Mouse (Mus musculus) embryonic fibroblast, embryonic 13.5 days (primary cell): ENCODE results near the gene Msmp. TPM values are rescaled to one million over a fixed set of nuclear protein-coding genes. Genes with fewer than 3 reads are reported as not detected.

Experiments used
- H3K27ac ChIP-seq: 2 replicates; pipeline ENCODE4 v1.5.1; 2012; ENCODE audit warnings: low read length, control low read depth, inconsistent platforms; ENCODE audit not compliant: insufficient read depth
- H3K4me1 ChIP-seq: 2 replicates; pipeline ENCODE4 v1.6.1; 2011; ENCODE audit warnings: low read length; ENCODE audit not compliant: control insufficient read depth, insufficient read depth
- H3K4me3 ChIP-seq: 2 replicates; pipeline ENCODE4 v1.5.1; 2011; ENCODE audit warnings: mild to moderate bottlenecking, control low read depth, low read length; ENCODE audit not compliant: insufficient read depth
- CTCF ChIP-seq: IDR thresholded peaks from 2 replicates; pipeline ENCODE4 v1.5.1; 2011; ENCODE audit warnings: mild to moderate bottlenecking, control low read depth, low read length, moderate library complexity, borderline replicate concordance; ENCODE audit not compliant: insufficient read depth
- POLR2A ChIP-seq: IDR thresholded peaks from 2 replicates; pipeline ENCODE4 v1.6.1; 2011; ENCODE audit warnings: low read depth, mild to moderate bottlenecking, control low read depth, low read length, moderate library complexity
- polyA plus RNA-seq: library from polyadenylated mRNA; stranded (reverse); fragments of >200 nt; gene quantifications from 2 replicates; pipeline ENCODE4 v1.2.4, GENCODE M21; 2011; ENCODE audit warnings: low read depth; ENCODE audit not compliant: missing spikeins, insufficient read length

Gene Msmp
- polyA plus RNA-seq, 1 experiment = not detected

DNA sequence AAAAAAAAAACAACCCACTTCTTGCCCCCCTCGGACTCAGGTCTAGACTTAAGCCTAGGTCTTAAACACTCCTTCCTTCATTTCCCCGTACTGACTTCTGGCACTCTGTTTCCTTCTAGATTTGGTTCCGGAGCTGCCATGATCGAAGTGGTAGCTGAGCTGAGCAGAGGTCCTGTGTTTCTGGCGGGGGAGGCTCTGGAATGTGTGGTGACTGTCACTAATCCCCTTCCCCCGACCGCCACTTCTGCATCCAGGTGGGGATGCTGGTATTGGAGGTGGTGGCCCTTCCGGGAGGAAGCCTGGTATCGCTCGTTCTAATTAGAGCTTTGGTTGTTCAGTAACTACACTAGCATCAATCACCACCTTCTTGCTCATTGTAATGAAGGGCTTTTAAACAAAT, 5.0 kb downstream of the Msmp start:
- H3K4me3 ChIP-seq = peak overlapping the region; percentile 78
- no peak for TF ChIP-seq POLR2A
- TF ChIP-seq CTCF = no peak
- peak overlapping the region; percentile 48 for H3K27ac ChIP-seq
- peaks cover 5% of the 10 kb centered on the region; the same call in 1 of the 2 replicates for H3K4me1 ChIP-seq

DNA sequence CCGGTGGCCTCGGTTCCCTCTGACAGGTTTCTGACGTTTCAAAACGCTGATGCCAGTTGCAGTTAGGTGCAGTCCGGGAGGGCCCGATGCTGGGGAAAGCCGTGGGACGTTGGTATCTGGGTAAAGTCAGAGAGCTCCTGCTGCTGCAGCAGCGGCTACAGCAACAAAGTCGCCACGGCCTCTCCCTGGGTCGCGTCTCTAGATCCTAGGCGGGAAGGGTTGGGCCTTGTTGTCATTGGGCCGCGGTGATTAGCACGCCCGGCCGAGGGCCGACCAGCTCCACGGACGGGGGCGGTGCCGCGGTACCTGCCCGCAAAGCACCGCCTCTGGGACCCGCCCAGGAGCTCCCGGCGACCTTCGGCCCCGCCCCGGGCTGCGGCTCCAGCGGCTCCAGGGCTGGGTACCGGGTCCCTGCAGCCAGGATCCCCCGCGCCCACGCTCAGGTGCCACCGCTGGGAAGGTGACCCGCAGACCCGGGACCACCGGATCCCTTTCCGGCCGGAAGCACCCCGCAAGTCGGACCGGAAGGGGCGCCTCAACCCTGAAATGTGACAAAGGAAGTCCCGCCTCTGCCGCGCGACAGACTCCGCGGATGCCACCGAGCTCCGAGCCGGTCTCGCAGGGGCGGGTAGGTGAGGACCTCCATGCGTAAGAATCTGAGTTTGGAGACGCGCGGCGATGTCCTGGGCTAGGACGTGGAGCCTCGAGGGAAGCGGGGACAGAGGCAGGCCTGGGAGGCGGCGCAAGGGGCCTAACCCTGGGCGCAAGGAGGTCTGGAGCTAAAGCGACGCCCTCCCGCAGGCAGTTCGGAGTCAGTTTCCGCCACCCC, 5.7 kb downstream of the Msmp start, which contains the start of the genes Rgp1 and Gba2:
TSS of gene Rgp1 (plus strand) at position 340 of the 829 bp plus-strand sequence.
TSS of gene Gba2 (minus strand) at position 498 of the 829 bp plus-strand sequence.
- TF ChIP-seq CTCF (no peak), POLR2A (peak; percentile 94)
- Histone ChIP-seq H3K4me3 (peak within 1 kb of the TSS; percentile 78), H3K4me1 (peaks cover 5% of the 10 kb centered on the region; the same call in 1 of the 2 replicates), H3K27ac (peak within 1 kb of the TSS; percentile 48)

DNA sequence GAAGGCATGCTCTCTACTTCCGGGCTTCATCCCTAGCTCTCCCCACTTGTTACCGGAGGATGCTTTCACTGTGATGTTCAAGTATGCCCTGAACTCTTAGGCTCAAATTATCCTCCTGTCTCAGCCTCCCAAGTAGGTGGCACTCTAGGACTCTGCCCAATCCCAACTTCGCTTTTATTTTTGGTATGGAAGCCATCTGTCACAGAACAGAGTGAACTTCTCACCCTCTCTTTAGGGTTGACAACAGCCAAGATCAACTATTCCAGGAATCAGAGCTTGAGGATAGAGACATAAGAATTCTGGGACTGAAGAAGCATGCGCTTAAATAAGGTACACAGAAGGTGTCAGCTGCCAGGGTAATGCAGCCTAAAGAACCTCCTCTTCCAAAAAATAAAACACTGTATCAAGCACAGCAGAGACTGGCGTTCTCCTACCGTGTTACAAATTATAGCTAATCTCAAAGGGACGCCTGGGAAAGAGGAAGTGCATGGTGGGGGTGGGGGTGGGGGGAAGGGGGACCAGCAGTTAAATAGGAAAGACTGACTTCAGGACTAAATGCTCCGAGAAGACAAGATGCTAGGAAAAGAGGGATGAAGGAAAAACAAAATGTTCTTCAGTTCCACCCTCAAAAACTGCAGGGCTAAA, 6.9 kb downstream of the Msmp start:
- peak overlapping the region; percentile 78 for H3K4me3 ChIP-seq
- TF ChIP-seq POLR2A (no peak), CTCF (no peak)
- H3K27ac ChIP-seq = no peak overlapping the region
- H3K4me1 ChIP-seq = peaks cover 5% of the 10 kb centered on the region; the same call in 1 of the 2 replicates

DNA sequence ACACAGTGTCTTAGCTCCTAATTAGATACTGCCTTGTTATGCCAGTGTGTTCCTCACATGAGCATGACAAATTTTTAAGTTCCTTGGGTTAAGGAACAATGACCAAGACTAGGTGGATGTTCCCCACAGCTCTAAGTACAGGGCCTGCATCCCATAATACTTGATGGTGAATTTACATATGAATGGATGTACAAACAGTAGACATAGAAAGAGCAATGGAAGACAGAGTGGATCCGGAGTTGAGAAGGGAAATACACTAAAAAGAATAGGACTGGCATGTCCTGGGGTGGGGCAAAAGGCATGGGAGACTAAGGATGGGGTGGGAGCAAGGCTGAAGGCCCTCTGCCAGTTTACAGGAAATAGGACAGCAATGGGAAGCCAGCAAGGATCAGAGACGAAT, 8.9 kb downstream of the Msmp start:
- Histone ChIP-seq H3K4me1 (peaks cover 5% of the 10 kb centered on the region; the same call in 1 of the 2 replicates), H3K4me3 (no peak overlapping the region), H3K27ac (no peak overlapping the region)
- TF ChIP-seq POLR2A = no peak
- no peak for TF ChIP-seq CTCF

DNA sequence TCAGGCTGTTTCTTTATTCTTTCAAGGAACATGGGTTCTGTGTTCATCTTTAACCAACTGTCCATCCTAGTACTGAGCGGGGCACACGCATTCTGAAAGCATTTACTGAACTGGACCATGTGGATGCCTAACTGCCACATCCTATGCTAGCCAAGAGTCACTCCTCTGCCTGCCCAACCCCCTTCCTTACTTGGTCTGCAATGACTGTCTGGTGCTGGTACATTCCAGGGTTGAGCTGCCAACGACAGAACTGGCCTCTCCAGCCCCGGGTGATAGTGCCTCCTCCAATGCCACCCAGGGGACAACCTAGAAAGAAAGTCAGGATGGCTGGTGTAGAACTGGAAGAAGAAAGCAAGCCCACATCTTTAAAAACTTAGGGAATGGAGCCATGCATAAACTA, 10.7 kb downstream of the Msmp start:
- Histone ChIP-seq H3K4me3 (no peak overlapping the region), H3K27ac (no peak overlapping the region), H3K4me1 (peaks cover 5% of the 10 kb centered on the region; the same call in 1 of the 2 replicates)
- TF ChIP-seq POLR2A = no peak
- no peak for TF ChIP-seq CTCF

DNA sequence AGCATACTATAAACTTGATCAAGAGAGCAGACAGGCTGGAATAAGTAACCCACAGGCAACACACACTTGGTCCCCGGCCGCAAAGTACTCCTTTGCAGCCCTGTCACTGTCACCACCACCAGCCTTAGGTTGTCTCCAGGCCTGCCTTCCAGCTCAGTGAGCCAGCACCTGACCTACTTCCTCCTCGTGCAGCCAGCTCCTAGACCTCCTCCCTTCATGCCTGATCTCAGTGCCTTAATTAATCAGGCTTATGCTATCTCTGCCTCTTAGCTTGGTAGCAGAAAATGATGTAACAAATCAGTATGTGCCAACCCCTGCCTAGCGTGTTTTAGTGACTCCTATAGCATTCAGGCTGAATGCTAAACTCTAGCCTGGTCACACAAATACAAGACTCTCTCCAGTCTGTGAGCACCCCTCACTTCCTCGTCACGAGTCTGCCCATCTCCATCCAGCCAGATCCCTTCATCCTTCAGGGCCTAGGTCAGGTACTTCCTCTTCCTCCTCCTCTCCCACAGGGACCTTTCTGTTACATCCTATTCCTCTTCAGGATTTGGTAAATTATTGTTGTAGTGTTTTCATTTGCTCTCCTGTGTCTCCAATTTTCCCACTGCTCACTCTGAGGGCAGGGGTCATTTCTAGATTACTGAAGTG, 12.8 kb downstream of the Msmp start:
- TF ChIP-seq POLR2A = no peak
- TF ChIP-seq CTCF = no peak
- Histone ChIP-seq H3K27ac (no peak overlapping the region), H3K4me1 (no peaks in the 10 kb centered on the region; the same call in 1 of the 2 replicates), H3K4me3 (no peak overlapping the region)

DNA sequence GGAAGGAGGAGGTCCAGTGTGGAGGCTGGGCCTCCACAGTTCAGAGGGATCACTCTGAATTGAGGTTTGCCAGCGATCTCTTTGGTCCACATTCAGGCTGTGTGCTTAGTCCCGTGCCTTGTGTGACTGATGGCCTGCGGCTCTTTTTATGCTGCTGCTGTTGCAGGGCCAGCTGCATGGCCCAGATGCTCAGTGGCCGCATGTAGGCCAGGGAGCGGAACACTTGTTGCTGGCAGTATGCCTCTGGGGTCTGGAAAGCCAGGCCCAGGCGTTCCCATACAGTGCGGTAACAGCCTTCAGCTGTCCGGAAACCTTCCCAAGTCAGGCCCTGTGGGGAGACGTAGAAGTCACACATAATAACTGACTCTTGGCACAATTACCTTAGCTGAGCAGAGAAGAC, 17.2 kb downstream of the Msmp start:
- H3K4me3 ChIP-seq = no peak overlapping the region

DNA sequence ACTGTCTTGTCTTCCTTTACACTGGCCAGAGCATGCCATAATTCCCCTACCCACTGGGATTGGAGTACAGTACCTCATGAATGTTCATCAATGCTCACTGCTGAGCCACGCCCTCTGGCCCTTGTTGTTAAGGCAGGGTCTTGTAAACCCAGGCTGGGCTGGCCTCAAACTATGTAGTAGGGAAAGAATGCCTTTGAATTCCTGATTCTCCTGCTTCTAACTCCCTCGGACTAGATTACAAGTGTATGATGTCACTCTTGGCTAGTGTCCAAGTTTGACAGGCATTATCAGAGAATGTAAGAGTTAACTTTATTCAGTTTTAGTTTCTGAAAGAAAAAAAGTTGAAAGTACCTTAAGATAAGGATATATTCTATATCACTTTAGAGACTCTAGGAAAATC, 20.1 kb downstream of the Msmp start:
- no peak for TF ChIP-seq POLR2A
- no peak for TF ChIP-seq CTCF
- Histone ChIP-seq H3K4me1 (peaks cover 5% of the 10 kb centered on the region; the same call in 1 of the 2 replicates), H3K4me3 (peak overlapping the region; percentile 92), H3K27ac (peak overlapping the region; percentile 7; the same call in 1 of the 2 replicates)

More for the DNA sequence above, 17.2 kb downstream of the Msmp start:
- Histone ChIP-seq H3K27ac (no peak overlapping the region), H3K4me1 (peaks cover 3% of the 10 kb centered on the region; the same call in 1 of the 2 replicates)
- TF ChIP-seq POLR2A = no peak
- no peak for TF ChIP-seq CTCF

DNA sequence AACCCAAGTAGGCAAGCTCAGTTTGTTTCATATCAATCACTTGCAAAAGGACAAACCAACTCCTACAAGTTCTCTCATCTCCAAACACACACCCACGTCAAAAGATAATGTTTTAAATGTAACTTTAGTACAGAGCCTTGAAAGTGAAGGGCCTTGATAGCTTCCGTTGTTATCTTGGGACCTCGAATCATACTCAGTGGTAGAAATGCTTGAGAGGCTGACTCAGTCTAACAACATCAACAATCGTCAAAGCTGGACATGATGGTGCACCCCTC, 20.8 kb downstream of the Msmp start:
- peaks cover 5% of the 10 kb centered on the region; the same call in 1 of the 2 replicates for H3K4me1 ChIP-seq
- H3K27ac ChIP-seq = 0 out of 2 replicates have a peak overlapping the region, but pooled peaks have one; percentile 7
- no peak for TF ChIP-seq POLR2A
- TF ChIP-seq CTCF = no peak
- peak overlapping the region; percentile 92 for H3K4me3 ChIP-seq
